Mouse (Mus musculus) embryo, embryonic 10 days (tissue): ENCODE data around the gene Ephx1.
A peak's percentile ranks its signal among the peaks of the same experiment; 100 is the strongest.
"Not testable (repeated sequence)": the region's sequence is repeated elsewhere in the genome, so short reads cannot be mapped to it uniquely, and the experiment has no call there.

ENCODE experiments used
- DNase-seq: peaks from one replicate; pipeline ENCODE4 v3.0.0-alpha.2; 2015; ENCODE audit warnings: low spot score

Ephx1 gene

DNA sequence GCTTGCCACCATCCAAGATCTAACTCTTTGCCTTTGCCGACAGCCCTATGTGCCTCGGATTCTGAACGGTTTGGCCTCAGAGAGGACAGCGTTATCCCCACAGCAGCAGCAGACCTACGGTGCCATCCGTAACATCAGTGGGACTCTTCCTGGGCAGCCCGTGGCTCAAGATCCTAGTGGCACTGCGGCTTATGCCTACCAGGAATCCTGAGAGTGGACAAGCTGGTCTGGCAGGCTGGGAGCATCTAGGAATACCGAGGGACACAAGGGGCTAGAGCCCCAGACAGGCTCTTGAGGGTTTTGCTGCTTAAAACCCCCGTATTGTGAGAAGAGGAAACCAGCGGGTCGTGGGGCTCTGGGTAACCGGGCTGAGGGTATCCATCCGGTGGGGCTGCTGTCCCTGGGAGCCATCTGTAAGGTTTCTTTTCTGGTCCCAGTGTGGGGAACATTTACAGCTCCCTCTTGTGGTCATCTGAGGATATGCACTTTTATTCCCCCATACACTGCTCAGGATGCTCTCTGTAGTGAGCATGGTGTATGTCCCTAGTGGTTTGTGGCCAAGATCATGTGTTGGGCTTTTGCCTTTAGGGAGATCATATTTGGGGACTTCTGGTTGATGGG lies 46.5 kb downstream of the Ephx1 start:
- peak; percentile 76 for DNase-seq

DNA sequence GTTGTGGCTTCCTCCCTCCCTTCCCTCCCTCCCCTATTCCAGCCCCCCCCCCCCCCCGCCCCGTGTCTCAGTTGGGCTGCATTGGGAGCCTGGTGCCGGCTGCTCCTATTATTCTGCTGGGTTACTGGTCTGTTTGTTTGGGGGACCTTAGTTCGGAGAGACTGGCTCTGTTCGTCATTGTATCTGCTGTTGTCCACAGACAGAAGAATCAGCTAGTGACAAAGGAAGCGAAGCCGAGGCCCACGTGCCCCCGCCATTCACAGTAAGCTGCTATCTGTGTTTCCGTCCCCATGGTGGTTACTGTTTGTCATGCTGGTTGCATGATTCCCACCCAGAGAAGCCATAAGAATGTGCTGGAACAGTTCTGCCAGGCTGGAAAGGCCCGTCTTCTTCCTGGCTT lies 47.8 kb downstream of the Ephx1 start:
- no peak for DNase-seq

DNA sequence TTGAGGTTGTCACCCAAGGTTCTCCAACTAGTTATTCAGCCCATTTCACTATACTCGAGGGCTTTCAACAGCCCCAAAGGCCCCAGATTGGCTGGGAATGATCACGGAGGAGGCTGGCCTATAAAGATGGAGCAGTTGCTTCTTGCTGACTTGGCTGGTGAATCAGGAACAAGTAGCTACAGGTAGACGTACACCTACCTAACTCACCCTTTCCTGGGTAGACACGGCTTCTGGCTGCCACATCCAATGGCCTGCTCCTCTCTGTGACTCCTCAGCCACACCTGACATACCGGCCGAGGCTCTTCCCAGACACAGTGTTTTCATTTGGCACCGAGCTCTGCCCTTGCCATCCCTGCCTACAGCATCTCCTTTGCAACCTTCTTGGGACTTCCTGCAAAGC lies 53.4 kb downstream of the Ephx1 start:
- no peak for DNase-seq

DNA sequence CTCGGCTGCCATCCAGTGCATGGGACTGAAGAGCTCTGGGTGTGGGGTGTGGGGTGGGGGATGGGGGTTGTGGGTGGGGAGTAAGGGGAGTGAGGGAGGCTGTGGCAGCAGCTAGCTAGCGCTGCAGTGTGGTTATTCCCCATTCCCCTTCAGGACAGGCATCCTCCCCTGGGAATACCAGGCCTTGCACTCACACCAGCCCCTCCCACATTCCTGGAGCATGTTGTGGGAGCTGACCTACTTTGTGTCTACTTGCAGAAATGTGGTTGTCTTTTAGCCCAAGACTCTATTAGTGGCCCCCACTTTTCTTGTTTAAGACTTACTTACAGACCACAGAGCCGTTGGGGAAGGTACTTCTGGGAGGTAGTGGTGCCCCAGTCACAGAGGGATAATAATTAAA lies 54.2 kb downstream of the Ephx1 start:
- DNase-seq: no peak

DNA sequence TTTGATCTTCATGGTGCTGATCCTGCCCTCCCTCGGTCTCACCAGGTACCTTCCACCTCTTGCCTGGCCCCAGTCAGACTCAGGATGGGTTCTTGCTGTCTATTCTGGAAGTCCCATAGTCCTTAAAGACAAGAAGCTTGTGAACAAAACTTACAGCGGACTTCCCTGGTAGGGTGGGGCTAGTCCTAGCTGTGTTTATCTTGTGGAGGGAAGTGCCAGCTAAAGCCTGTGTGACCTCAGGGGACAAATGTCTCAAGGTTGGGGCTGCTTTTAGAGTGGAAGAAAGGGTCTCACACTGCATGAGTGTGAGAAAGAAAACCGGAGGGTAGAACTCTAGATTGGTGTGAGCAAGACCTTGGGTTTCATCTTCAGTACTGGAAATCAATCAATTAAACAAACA lies 54.9 kb downstream of the Ephx1 start:
- DNase-seq: no peak

DNA sequence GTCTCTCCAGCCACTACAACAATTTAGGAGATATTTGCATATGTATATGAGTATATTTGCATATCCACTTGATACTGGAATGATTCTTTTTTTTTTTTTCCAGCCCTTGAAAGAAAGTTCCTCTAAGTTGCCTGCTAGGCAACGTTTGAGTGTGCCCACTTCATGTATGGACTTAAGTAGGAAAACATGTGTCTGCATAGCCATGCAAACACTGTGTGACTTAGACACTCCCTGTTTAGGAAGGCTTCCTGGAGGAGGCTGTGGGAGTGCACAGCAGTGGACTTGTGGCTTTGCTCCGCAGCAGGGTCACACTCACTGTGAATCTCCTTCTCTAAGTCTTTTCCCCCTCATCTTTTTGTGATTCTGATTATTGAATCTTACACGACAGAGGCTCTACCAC lies 61.9 kb downstream of the Ephx1 start:
- DNase-seq: no peak

DNA sequence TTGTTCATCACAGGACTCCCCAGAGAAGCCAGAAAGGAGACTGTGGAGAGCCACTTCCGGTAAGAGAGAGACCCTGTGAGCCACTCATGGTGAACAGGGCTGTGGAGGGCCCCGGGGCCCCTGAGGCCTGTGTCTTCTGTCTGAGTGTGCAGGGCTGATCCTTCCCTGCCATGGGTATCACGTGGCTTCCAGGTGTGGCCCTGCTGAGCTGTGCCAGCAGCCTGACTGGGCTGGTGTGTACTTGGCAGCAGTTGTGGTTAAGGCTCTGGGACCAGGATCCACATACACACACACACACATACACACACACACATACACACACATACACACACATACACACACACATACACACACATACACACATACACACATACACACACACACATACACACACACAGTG lies 62.7 kb downstream of the Ephx1 start:
- DNase-seq: no peak

DNA sequence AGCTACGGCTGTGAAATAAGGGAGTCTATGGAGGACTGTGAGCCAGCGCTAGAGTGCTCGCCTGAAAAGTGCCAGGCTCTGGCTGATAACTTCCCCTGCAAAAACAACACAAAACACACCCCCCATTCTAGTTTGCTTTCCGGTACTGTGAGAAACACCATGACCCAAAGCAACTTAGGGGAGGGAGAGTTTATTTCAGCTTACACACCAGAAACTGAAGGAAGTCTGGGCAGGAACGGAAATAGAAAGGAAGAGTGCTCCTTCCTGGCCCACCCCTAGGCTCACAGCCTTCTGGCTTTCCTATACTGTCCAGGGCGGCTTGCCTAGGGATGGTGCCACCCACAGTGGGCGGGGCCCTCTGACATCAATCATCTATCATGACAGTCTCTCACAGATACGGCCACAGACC lies 63.7 kb downstream of the Ephx1 start:
- DNase-seq: no peak

DNA sequence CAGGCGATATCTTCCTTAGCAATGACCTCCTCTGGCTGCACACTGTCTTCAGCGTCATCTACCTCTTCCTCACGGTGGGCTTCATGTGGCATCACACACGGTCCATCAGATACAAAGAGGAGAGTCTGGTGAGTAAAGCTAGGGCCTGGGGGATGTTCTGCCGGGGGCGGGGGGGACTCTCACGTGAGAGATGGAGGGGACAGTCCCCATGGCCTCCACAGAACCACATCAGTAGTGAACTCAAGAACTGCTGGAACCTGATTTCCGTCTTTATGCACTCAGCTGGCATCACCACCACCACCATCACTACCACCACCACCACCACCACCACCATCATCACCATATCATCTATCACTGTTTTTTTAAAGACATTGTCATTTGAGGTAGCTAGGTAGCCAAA lies 64.3 kb downstream of the Ephx1 start:
- DNase-seq: no peak

DNA sequence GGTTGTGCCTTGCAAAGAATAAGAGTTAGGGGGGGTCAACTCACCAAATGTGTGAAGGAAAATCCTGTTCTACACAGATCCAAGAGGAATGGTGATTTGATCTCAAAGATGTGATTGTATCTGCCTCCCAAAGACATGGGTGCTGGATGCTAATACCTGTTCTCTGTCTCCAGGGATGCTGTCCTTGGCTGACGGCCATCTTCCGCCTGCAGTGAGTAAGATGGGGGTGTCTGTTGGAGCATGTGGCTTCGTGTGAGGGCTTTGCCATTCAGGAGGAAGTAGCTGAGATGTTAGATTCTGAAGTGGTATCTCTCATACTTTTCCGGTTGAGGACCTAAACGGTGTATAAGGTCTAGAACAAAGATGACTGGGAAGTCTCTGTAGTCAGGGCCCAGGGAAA lies 67.9 kb downstream of the Ephx1 start:
- DNase-seq: no peak

DNA sequence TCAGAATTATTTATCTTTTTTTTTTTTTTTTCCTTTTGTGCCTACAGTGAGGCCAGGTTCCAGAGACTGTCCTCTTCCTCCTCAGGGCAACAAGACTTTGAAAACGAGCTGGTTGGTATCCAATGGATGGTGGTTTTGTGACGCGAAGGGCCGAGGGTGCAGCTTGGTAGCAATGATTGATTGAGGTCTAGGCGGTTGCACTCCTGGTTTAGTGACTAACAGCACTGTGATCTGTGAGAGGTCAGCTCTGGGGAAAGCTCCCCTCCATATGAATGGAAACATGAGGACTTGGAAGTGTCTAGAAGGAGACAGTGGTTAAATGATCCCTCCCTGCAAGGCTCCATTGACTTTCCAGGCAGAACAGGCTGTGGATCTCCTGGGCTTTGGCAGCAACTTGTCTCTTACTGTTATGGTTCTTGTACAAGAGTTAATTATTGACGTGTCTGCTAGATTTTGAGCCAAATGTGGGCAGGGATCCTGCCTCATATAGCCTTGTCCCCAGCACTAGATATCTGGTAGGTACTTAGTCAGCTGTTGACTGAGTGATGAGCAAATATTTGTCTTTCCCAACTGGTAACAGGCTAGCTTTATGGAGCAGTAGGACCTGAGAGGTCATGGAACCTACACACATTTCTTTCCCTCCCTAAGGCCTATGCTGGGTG lies 68.5 kb downstream of the Ephx1 start:
- no peak for DNase-seq

DNA sequence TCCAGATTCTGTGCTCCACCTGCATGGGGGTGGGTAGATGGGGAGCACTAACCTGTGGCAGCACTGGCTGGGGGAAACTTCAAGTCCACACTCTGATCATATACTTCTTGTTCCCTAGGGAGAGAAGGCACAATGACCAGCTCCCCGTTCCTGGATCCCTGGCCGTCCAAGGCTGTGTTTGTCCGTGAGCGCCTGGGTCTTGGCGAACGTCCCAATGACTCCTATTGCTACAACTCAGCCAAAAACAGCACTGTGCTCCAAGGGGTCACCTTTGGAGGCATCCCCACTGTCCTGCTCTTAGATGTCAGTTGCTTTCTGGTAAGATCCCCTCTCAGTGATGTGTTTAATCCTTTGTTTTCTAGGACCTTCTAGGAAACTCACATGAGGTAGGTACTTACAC lies 74.3 kb downstream of the Ephx1 start:
- no peak for DNase-seq

DNA sequence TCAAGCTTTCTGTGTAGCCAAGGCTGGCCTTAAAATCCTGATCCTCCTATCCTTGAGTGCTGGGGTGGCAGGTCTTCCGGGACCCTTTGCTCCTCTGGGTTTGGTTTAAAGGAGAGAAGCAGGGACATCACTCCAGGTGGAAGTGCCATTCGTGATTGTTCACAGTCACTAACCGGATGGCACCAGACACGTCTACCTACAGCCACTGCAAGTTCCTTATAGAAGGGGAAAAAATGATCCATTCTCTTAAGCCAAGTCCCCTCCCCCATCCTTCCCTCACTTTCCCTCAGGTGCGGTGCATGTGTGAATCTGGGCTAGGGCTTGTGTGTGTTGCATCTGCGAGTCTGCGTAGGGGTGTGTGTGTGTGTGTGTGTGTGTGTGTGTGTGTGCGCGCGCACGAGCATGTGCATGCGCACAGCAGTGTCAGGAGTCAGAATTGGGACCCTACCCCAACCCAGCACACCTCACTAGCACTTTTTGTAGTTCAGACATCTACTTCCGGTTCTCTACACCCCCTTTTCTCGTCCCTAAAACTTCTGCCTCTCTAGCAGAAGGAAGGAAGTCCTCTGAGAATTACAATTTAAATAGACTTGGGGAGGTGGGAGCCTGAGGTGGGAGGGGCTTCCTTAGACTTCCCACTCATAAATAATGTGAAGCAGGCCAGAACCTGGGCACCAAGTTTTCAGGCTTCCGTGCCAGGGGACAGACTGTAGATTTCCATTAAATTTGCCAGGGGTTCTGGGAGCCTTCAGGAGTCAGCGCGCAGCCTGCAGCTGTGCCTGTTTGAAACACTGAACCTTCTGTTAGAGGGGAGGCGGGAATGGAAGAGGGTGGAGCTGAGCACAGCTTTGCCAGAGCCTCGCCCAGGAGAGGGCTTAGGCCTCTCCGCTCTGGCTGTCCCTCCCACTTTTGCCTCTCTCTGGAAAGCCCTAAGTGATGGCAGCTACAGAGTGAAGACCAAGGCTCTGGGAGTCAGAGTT lies 75.4 kb downstream of the Ephx1 start:
- peak; percentile 82 for DNase-seq

DNA sequence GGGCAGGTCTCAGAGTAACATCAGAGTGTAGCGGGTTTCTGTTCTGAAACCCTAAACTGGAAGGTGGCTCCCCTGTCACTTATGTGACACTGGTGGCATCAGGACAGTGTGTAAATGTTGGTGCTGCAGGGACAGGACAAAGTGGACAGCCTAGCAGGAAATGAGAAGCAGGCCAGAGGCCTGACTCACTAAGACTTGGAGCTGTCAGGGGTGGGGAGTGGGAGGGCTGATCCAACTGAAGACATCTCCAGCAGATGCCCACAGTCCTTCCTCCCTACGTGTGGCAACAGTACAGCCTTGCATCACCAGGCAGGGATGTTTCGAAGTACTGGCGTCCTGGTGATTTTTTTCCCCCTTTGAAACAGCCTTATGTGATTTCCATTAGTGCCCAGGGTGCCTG lies 76.2 kb downstream of the Ephx1 start:
- DNase-seq: no peak

DNA sequence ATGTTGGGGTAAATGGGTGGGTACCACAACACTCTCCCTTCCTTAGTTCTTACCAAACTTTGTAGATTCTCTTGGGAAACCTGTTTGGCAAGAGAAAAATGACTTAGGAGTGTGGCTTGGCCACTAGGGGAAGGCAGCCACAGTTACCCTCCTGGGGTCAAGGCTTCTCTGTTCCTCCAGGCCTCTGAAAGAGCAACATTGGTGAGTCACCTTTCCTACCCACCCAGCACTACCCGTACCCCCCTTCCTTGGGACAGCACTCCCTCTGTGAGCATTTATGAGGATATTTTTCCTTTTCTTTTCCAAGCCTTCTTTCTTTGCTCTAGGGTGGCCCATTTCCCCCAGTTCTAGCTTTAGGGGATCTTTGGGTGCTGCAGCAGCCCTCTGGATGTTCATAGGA lies 76.8 kb downstream of the Ephx1 start:
- no peak for DNase-seq

DNA sequence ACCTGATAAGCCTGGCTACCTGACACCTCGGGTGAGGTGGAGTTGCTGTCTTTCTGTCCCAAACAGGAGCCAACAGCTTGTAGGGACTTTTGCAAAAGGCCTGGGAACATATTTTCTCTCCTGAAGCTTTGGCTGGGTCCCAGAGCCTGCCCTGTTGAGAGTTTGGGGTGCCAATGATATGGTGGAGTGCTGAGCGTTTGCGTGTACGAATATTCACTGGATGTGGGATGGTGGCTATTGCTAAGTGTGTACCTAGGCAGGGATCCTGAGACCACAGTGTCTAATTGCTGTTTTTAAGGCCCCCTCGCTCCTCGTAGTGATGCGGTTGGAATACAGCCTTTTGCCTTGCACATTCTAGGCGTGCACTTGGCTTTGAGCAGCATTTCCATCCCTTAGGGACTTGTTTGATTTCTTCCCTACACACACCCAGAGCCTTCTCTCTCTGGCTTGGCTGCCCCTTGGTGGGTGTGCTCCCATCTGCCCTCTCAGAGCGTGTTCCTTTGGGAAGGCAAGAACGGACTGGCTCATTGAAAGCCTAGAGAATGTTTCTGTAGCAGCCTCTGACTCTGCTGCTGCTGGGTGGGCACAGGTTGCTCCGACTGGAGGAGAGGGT lies 77.6 kb downstream of the Ephx1 start:
- DNase-seq: no peak

DNA sequence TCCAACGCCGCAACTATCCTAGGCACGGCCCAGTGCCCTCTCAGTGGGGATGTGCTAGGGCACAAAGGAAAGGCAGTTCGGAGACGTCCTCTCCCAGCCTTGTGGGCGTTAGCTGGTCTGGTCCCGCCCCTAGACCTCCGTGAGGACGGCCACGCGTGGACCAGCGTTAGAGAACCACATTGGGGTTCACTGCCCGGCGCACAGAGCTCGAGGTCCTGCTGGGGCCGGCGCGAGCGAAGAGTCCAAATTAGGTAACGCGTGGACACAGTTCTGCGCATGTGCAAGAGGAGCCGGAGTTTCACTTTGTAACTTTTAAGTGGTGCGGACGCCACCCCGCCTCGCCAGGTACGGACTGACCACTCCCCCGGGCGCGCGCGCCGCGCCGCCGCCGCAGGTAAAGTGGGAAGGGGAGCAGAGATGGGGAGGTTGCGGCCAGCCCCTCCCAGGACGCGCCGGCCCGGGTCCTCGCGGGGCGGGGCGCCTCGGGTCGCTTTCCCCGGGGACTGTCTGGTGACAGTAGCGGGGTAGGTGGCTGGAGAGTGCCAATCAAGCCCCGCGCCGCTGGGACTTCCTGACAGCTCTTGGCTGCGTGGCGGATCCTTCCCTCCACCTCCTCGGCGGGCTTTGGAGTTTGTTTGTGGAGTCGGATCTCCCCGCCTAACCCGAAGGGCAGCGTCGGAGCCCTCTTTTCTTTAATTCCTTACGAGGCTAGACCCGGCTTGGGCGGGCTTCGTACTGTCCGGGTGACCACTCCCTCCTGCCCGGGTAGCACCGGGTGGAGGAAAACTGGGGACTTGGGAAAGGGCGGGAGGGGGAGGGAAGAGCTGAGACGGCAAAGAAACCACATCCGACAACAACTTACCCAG lies 78.3 kb downstream of the Ephx1 start, which contains the start of gene Tmem63a:
Gene Tmem63a (plus strand): TSS at position 179 of the 866 bp plus-strand sequence.
- peak; percentile 85 for DNase-seq

DNA sequence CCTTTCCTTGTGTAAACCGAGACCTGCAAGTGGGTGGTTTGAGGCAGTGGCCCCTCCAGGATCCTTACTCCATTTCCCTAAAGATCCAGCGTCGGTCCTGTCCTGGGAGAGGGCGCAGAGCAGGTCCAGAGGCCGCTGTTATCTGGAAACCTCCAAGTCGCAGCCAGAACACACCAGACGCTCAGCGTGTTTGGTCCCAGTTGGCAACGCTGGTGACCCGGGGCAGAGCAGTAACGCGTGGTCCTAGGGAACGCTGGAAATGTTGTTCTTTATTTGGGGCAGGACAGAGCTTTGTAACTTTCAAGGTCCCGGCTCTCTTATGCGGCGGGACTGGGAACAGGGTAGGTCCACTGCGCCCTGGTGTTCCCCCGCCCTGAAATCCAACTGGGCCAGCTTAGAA lies 79.0 kb downstream of the Ephx1 start:
- peak; percentile 17 for DNase-seq

DNA sequence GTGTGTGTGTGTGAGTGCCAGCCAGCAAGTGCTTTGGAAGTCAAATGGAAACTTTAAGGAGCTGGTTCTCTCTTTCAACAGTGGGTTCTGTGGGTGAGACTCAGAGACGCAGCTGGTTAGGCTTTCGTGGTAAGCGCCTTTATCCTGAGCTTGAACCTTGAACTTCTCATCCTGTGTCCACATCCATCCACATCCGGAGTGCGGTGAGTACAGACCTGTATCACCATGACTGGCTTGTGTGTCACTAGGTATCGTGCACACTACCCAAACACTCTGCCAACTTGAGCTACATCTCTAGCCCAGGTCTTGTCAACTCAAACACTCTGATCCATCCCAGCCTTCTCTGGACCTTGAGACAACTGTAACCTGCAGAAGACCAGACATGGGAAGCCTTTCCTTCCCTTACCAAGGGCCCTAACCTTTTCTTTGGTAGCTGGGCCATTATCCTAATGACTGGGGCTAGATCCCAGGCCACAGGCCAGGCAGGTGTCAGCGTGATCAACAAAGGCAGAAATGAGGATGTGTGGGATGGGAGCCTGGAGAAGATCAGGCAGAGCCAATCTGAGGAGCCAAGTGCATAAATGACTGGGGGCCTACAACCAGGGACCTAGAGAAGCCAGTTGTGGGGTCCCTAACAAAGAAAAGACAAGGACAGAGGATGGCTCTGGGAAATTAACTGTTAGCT lies 79.8 kb downstream of the Ephx1 start:
- DNase-seq: no peak

DNA sequence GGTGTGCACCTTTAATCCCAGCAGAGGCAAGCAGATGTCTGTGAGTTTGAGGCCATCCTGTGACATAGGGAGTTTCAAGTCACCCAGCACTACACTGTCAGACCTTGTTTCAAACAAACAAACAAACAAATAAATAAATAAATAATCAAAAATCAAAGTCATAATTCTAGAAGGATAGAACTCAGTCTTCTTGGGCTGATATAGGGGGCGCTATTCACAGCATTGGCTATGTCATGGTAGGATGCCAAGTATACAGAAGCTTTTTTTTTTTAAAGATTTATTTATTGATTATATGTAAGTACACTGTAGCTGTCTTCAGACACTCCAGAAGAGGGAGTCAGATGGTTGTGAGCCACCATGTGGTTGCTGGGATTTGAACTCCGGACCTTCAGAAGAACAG lies 81.9 kb downstream of the Ephx1 start:
- not testable (repeated sequence) for DNase-seq

DNA sequence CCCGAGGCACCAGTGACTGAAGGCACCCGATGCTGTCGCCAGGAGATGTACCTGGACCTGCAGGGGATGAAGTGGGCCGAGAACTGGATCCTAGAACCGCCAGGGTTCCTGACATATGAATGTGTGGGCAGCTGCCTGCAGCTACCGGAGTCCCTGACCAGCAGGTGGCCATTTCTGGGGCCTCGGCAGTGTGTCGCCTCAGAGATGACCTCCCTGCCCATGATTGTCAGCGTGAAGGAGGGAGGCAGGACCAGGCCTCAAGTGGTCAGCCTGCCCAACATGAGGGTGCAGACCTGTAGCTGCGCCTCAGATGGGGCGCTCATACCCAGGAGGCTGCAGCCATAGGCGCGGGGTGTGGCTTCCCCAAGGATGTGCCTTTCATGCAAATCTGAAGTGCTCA lies 83.1 kb downstream of the Ephx1 start:
- DNase-seq: not testable (repeated sequence)
